Mouse (Mus musculus) myocyte (in vitro differentiated cells): ENCODE measurements at regions not wholly inside any gene's neighbourhood (a gene's known extent, or its start where the extent isn't known, plus 50 kb on each side); places are given as distances from the start of the nearest gene placed in this dataset.

Experiments used
- E2F4 ChIP-seq: IDR thresholded peaks from one replicate; pipeline ENCODE4 v1.6.1; 2011; ENCODE audit warnings: mild to moderate bottlenecking, control low read depth, moderate library complexity; ENCODE audit not compliant: insufficient read depth
- MAX ChIP-seq: IDR thresholded peaks from one replicate; pipeline ENCODE4 v1.6.1; 2011; ENCODE audit warnings: low read depth, mild to moderate bottlenecking, control low read depth
- MYOG ChIP-seq, 3 experiments: IDR thresholded peaks; one replicate each; pipeline ENCODE4 v1.6.1; 2011; ENCODE audit warnings: control low read depth in 2 of 3, low read depth in 2 of 3, mild to moderate bottlenecking in 2 of 3; ENCODE audit not compliant: insufficient read length in 2 of 3, control insufficient read depth in 1 of 3, insufficient read depth in 1 of 3
- POLR2A ChIP-seq: IDR thresholded peaks from one replicate; pipeline ENCODE4 v1.6.1; 2011; ENCODE audit warnings: low read depth, mild to moderate bottlenecking, control low read depth, moderate library complexity; ENCODE audit not compliant: insufficient read length
- POLR2AphosphoS2 ChIP-seq: IDR thresholded peaks from one replicate; pipeline ENCODE4 v1.6.1; 2011; ENCODE audit warnings: low read depth, control low read depth; ENCODE audit not compliant: insufficient read length
- USF1 ChIP-seq: IDR thresholded peaks from one replicate; pipeline ENCODE4 v1.6.1; 2011; ENCODE audit warnings: low read depth, mild to moderate bottlenecking, control low read depth, moderate library complexity

DNA sequence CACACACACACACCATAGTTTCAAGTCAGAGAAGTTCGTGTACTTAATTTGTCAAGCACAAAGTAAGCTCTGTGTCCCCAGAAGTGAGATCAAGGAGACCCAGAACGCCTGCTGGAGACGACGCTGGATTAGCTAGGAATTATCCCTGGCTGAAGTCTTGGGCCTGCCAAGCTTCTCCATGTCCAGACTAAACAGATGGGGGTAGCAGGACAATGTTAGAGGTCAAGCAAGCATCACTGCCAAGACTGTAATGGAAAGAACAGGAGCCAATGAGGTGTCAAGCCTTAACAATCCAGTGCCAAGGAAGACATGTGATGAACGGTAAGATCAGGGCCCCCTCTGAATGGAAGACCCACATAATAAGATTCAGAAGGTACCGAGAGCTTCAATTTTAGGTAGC is 62.2 kb upstream of the Ppm1h start:
- TF ChIP-seq POLR2A (no peak), MAX (no peak), POLR2AphosphoS2 (no peak), USF1 (no peak), MYOG (IDR thresholded peaks at IDR 0.05; ENCODE audit: control insufficient read depth in 1 of 3, insufficient read depth in 1 of 3, insufficient read length in 2 of 3, low read depth in 2 of 3) (no peak), E2F4 (no peak)
